Mouse (Mus musculus): Measurements from ENCODE around the gene Hoxa7. TPM values are rescaled to one million over a fixed set of nuclear protein-coding genes. Genes with fewer than 3 reads are reported as not detected.
A peak's percentile ranks its signal among the peaks of the same experiment; 100 is the strongest.

The Hoxa7 gene
- polyA plus RNA-seq, 1 experiment from 2014 or later = 13.9 TPM

DNA sequence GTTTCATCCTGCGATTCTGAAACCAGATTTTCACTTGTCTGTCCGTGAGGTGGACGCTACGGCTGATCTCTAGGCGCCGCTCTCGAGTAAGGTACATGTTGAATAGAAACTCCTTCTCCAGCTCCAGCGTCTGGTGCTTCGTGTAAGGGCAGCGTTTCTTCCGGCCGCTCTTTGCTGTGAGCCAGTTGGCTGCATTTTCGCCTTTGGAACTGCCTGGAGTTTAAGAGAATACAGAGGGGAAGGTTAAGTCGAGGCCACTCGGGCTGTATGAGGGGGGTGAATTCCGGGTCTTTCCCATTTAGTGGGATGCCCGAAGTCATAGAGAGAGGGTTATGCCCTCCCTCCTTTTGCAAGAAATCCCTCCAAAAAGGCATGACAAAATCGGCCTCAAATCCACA, 10.9 kb upstream of the Hoxa7 start:
- H3K27ac ChIP-seq (ENCODE audit: low read length) = no peak overlapping the region
- H3K4me2 ChIP-seq (replicated peaks; ENCODE audit: low read depth, low read length) = no peak overlapping the region
- no peaks in the 10 kb centered on the region for H3K36me3 ChIP-seq (ENCODE audit: control insufficient read depth, insufficient read depth, low read length)
- no peak for ATAC-seq (ENCODE audit: insufficient number of reproducible peaks, insufficient read depth, low FRiP score, low read depth)
- 0 out of 2 replicates have a peak, but pooled peaks cover 3% of the 10 kb centered on the region for H3K4me1 ChIP-seq (ENCODE audit: control insufficient read depth, insufficient read depth, low read length)
- H3K9me3 ChIP-seq (ENCODE audit: control insufficient read depth, low read depth, low read length) = no peaks in the 10 kb centered on the region
- H3K9ac ChIP-seq (replicated peaks; ENCODE audit: low read depth, low read length) = no peak overlapping the region
- under 1% methylated on average over 18 of the region's 18 CpGs for WGBS
- H3K27me3 ChIP-seq (ENCODE audit: control insufficient read depth, insufficient read depth, low read length) = peaks cover 70% of the 10 kb centered on the region
- no peak overlapping the region for H3K4me3 ChIP-seq (ENCODE audit: low read depth, low read length)

DNA sequence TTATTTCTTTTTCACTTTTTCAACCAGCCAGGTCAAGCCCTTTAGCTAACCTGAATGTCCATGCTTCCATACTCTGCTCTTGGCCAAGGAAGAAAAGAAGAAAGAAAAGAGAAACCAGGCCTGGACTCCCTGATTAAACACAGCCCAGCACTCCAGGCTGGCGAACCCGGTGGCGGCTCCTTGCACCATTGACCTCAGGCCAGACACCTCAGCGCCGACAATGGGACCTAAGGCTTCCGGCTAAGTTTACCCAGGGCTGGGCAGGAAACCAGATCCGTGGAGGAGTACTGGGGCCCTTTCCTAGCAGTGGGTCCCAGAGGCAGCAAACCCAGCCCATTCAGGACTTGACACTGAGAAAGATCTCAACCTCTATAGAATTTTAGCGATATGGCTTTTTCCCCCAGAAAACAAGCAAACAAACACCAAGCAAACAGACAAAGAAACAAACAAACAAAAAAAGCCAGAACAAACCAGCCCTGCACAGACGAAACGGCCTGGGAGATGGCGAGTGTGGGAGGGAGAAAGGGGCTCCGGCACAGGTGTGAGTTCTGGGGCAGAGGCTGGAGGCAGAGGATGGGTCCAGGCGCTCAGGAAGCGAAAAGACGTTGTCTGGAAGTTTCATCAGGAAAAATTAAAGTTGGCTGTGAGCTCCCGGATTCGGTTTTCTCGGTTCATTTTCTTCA, 10.4 kb upstream of the Hoxa7 start:
- no peaks in the 10 kb centered on the region for H3K36me3 ChIP-seq (ENCODE audit: control insufficient read depth, insufficient read depth, low read length)
- 0 out of 2 replicates have a peak, but pooled peaks cover 3% of the 10 kb centered on the region for H3K4me1 ChIP-seq (ENCODE audit: control insufficient read depth, insufficient read depth, low read length)
- peaks cover 72% of the 10 kb centered on the region for H3K27me3 ChIP-seq (ENCODE audit: control insufficient read depth, insufficient read depth, low read length)
- WGBS = under 1% methylated on average over 18 of the region's 18 CpGs
- H3K4me3 ChIP-seq (ENCODE audit: low read depth, low read length) = no peak overlapping the region
- H3K9me3 ChIP-seq (ENCODE audit: control insufficient read depth, low read depth, low read length) = no peaks in the 10 kb centered on the region
- H3K27ac ChIP-seq (ENCODE audit: low read length) = no peak overlapping the region
- ATAC-seq (ENCODE audit: insufficient number of reproducible peaks, insufficient read depth, low FRiP score, low read depth) = no peak
- no peak overlapping the region for H3K4me2 ChIP-seq (replicated peaks; ENCODE audit: low read depth, low read length)
- no peak overlapping the region for H3K9ac ChIP-seq (replicated peaks; ENCODE audit: low read depth, low read length)

DNA sequence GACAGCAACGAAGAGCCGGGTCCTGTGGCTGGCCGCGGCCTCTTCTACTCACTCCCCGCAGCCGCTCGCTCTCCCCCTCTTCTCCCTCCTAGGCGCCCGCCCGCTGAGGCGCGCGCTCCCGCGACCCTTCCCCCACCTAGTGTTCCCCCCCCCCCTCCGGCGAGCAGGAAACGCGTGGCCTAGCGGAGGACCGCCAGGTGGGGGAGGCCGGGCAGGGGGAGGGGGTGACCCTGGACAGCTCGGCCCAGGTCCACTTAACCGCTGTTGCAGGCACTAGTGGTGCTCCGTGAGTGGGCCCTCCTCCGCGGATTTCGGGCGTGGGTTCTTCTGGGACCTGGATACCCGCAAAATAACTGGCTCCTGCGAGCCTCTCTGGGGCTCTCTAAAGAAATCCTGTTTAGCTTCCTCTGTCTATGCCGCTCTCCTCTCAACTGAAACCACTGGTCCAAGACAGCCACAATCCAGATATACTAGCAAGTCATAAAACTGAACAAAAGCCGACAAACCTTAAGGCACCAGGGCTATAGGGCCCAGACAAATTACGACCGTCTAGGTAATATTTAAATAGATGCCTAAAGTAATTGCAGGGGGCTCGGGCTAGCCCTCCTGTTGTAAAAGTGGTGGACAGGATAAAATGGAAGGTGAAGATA, 9.0 kb upstream of the Hoxa7 start, which contains the start of gene Hoxa9:
TSS of gene Hoxa9 (minus strand) at position 574 of the 650 bp plus-strand sequence.
- Histone ChIP-seq H3K9ac (replicated peaks; ENCODE audit: low read depth, low read length) (no peak within 1 kb of the TSS), H3K4me1 (ENCODE audit: control insufficient read depth, insufficient read depth, low read length) (0 out of 2 replicates have a peak, but pooled peaks cover 3% of the 10 kb centered on the region), H3K9me3 (ENCODE audit: control insufficient read depth, low read depth, low read length) (no peaks in the 10 kb centered on the region), H3K27me3 (ENCODE audit: control insufficient read depth, insufficient read depth, low read length) (peaks cover 70% of the 10 kb centered on the region), H3K27ac (ENCODE audit: low read length) (no peak within 1 kb of the TSS), H3K36me3 (ENCODE audit: control insufficient read depth, insufficient read depth, low read length) (no peaks in the 10 kb centered on the region), H3K4me2 (replicated peaks; ENCODE audit: low read depth, low read length) (no peak within 1 kb of the TSS), H3K4me3 (ENCODE audit: low read depth, low read length) (0 out of 2 replicates have a peak within 1 kb of the TSS, but pooled peaks have one; percentile 9)
- ATAC-seq (ENCODE audit: insufficient number of reproducible peaks, insufficient read depth, low FRiP score, low read depth) = no peak
- WGBS = under 1% methylated on average over 24 of the region's 36 CpGs

DNA sequence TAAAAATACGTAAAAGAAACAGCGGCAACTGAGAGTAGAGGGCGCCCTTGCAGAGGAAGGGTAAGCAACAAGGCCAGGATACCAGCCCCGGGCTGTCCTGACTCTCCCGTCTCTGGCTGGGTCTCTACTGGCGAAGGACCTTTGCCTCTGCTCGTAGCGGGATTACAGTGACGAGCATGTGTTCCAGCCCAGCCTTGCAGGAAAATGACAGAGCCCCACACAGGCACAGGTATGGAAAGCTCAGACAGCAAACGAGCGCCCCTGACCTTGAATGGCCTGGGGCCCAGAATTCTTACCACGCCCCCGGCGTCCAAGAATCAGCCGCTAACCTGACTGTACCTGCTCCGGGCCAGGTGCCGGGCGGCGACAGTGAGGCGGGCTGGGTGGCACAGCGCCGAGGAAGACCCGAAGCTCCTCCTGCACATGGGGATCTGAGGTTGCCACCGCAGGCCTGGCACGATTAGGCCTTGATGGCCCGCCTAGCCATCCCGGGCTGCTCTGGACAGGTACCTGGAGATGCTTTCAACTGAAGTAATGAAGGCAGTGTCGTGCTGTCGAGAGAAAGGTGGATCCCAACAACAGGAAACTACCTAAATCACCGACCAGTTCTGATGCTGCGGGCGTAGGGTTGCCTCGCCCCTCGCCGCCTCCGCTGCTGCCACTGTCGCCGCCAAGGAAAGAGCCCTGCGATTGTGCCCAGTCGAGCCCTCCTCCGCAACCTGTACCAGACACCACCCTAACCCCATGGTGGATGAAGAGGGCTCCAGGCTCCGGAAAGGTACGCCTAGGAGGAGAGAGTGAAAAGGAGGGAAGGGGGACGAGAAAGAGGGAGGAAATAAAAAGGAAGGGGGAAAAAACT, 8.1 kb upstream of the Hoxa7 start:
- Histone ChIP-seq H3K27ac (ENCODE audit: low read length) (no peak overlapping the region), H3K4me2 (replicated peaks; ENCODE audit: low read depth, low read length) (no peak overlapping the region), H3K9ac (replicated peaks; ENCODE audit: low read depth, low read length) (no peak overlapping the region), H3K4me3 (ENCODE audit: low read depth, low read length) (no peak overlapping the region), H3K36me3 (ENCODE audit: control insufficient read depth, insufficient read depth, low read length) (no peaks in the 10 kb centered on the region), H3K9me3 (ENCODE audit: control insufficient read depth, low read depth, low read length) (no peaks in the 10 kb centered on the region), H3K4me1 (ENCODE audit: control insufficient read depth, insufficient read depth, low read length) (0 out of 2 replicates have a peak, but pooled peaks cover 3% of the 10 kb centered on the region), H3K27me3 (ENCODE audit: control insufficient read depth, insufficient read depth, low read length) (peaks cover 69% of the 10 kb centered on the region)
- 2% methylated on average over 44 of the region's 44 CpGs for WGBS
- ATAC-seq (ENCODE audit: insufficient number of reproducible peaks, insufficient read depth, low FRiP score, low read depth) = no peak

DNA sequence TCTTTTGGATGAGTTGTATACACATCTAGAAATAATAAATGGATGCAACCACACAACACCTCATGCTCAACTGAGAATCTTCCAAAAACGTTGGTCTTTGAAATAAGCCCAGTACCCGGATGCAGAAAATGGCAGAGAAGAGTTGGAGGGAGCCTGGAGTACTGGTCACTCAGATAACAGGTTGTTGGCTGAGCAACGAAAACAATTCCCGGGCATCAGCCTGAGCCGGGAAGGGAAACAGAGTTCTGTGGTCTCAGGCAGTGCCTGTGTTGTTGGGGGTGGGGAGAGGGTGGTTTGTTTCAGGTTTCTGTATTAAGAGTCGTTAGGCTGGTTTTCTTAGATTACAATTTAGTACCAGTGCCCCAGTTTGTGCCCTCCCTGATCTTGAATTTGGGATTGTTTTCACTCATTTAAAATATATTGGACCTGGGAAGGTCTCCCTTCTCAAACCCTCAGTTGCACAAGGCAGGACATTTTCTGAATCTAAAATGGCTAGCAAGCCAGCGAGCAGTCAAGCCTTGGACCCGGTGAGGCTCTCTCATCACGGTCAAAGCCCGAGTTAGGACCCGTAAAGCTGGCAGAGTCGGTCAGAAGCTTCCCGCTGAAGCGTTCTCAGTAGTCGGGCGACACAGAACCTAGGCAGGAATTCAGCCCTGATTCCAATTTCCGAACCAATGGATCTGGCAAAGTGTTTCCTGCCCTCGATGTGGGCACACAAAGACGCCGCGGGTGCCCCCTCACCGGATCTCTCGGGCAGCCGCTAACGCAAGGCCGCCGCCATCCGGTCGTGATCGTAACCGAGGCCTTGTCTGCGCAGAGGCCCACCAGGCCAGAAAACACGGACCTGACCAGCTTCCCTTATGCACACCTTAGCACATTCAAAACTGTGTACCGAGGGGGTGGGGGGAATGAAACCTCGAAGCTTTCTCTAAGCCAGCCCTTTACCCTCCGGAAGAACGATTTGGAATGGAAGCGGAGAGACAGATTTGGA, 7.1 kb upstream of the Hoxa7 start:
- Histone ChIP-seq H3K27me3 (ENCODE audit: control insufficient read depth, insufficient read depth, low read length) (peaks cover 59% of the 10 kb centered on the region), H3K4me2 (replicated peaks; ENCODE audit: low read depth, low read length) (no peak overlapping the region), H3K4me3 (ENCODE audit: low read depth, low read length) (no peak overlapping the region), H3K36me3 (ENCODE audit: control insufficient read depth, insufficient read depth, low read length) (no peaks in the 10 kb centered on the region), H3K4me1 (ENCODE audit: control insufficient read depth, insufficient read depth, low read length) (no peaks in the 10 kb centered on the region), H3K27ac (ENCODE audit: low read length) (no peak overlapping the region), H3K9ac (replicated peaks; ENCODE audit: low read depth, low read length) (no peak overlapping the region), H3K9me3 (ENCODE audit: control insufficient read depth, low read depth, low read length) (no peaks in the 10 kb centered on the region)
- ATAC-seq (ENCODE audit: insufficient number of reproducible peaks, insufficient read depth, low FRiP score, low read depth) = no peak
- 3% methylated on average over 38 of the region's 38 CpGs for WGBS

DNA sequence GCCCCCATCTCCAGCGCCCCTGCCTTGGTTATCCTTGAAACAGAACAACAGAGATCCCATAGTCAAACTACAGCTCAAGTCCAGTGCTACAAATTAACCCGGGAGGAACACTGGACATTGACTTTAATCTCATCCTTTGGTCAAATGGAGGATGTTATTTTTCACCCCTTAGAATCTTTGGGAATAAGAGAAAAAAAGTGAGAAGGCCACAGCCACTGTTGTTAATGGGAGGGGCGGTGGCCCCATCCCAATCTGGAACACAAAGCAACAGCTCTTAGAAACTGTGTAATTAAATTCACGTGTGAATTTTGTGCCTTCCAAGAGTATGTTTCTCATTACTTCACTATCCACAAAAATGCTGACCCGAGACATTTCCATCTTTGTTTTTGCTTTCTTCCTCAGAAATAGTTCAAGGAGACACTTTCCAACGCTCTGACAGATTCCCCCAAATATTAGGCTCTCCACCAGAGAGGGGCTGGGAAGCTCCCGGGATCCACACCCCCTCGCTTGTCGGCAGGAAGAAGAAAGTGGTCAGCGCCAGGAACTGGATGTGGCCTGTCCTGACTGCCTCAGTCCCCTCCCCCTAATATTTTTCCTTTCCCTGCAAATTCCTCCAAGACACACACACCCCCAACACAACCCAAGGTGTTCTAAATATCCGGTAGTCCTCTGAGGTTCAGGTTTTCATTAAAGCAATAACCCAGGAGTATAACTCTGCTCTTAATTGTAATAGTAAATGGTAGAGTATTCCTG, 6.0 kb upstream of the Hoxa7 start:
- Histone ChIP-seq H3K4me2 (replicated peaks; ENCODE audit: low read depth, low read length) (no peak overlapping the region), H3K36me3 (ENCODE audit: control insufficient read depth, insufficient read depth, low read length) (no peaks in the 10 kb centered on the region), H3K27me3 (ENCODE audit: control insufficient read depth, insufficient read depth, low read length) (peaks cover 57% of the 10 kb centered on the region), H3K27ac (ENCODE audit: low read length) (no peak overlapping the region), H3K9ac (replicated peaks; ENCODE audit: low read depth, low read length) (no peak overlapping the region), H3K4me1 (ENCODE audit: control insufficient read depth, insufficient read depth, low read length) (no peaks in the 10 kb centered on the region), H3K9me3 (ENCODE audit: control insufficient read depth, low read depth, low read length) (no peaks in the 10 kb centered on the region), H3K4me3 (ENCODE audit: low read depth, low read length) (no peak overlapping the region)
- WGBS = 7% methylated on average over 11 of the region's 11 CpGs
- ATAC-seq (ENCODE audit: insufficient number of reproducible peaks, insufficient read depth, low FRiP score, low read depth) = no peak

DNA sequence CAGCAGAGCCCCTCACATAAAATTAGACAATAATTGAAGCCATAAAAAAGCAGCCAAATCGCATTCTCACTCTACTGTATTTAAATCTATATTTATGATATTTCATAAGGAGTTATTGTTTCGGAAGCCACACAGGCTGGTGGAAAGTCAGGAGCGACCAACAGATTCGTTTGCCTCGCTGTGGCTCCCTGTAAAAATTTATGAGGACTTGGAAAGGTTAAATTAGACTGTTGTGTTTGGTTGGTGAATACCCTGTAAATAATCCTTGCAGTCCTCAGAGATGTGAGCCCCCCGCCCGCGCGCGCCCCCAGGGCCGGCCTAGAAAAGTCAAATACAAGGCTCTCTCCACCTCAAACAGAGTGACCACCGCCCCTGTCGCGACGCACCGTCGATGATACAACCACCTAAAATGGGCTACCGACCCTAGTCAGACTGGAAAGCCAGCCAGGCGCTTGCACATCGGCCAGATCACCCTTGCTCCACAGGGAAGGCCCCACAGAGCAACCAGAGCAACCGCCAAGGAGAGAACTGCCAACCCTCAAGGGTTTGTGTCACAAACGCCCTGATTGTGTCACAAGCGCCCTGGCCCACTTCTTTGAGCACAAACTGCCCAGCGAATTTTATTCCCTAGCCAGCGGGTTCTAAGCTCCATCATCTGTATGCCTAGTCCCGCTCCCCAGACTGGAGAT, 5.1 kb upstream of the Hoxa7 start:
- no peaks in the 10 kb centered on the region for H3K9me3 ChIP-seq (ENCODE audit: control insufficient read depth, low read depth, low read length)
- H3K4me1 ChIP-seq (ENCODE audit: control insufficient read depth, insufficient read depth, low read length) = no peaks in the 10 kb centered on the region
- peaks cover 57% of the 10 kb centered on the region for H3K27me3 ChIP-seq (ENCODE audit: control insufficient read depth, insufficient read depth, low read length)
- no peak overlapping the region; the same call in 1 of the 2 replicates for H3K4me2 ChIP-seq (replicated peaks; ENCODE audit: low read depth, low read length)
- 6% methylated on average over 26 of the region's 26 CpGs for WGBS
- no peak overlapping the region for H3K4me3 ChIP-seq (ENCODE audit: low read depth, low read length)
- H3K36me3 ChIP-seq (ENCODE audit: control insufficient read depth, insufficient read depth, low read length) = no peaks in the 10 kb centered on the region
- no peak for ATAC-seq (ENCODE audit: insufficient number of reproducible peaks, insufficient read depth, low FRiP score, low read depth)
- no peak overlapping the region for H3K27ac ChIP-seq (ENCODE audit: low read length)
- no peak overlapping the region for H3K9ac ChIP-seq (replicated peaks; ENCODE audit: low read depth, low read length)

Measured in stomach, embryonic 14.5 days (tissue).